Mouse (Mus musculus) cerebellum, postnatal 25 days (tissue): Measurements from ENCODE around the gene Sult6b2.
A peak's percentile ranks its signal among the peaks of the same experiment; 100 is the strongest.

Experiments used
- DNase-seq, 2 experiments: peaks; one replicate each; pipeline ENCODE4 v3.0.0; 2021; ENCODE audit warnings: mixed read lengths in 2 of 2

The Sult6b2 gene

DNA sequence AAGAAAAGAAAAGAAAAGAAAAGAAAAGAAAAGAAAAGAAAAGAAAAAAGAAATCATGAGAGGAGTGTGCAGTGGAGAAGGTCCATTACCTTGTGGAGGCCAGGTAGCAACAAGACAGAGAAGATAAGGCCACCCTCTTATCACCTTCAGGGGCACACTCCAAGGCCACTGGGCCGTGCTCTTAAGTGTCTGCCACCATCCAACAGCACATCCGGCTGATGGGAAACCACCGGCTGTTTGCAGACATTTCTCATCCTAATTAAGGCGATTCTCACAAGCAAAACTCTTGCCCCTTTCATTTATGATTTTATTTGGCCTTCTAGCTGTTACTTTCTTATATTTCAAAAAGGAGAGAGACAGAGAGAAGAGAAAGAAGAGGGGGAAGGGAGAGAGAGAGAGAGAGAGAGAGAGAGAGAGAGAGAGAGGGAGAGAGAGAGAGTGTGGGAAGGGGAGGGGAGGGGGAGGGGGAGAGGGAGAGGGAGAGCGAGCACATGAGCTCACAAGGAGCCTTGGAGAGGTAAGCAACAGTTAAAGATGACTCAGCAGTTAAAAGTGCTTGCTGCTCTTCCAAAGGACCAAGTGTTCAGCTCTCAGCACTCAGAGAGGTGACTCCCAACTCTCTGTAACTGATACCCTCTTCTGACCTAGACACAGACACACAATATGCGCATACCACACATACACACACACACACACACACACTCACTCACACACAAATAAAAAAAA, 5.2 kb upstream of the Sult6b2 start:
- DNase-seq: no peak

DNA sequence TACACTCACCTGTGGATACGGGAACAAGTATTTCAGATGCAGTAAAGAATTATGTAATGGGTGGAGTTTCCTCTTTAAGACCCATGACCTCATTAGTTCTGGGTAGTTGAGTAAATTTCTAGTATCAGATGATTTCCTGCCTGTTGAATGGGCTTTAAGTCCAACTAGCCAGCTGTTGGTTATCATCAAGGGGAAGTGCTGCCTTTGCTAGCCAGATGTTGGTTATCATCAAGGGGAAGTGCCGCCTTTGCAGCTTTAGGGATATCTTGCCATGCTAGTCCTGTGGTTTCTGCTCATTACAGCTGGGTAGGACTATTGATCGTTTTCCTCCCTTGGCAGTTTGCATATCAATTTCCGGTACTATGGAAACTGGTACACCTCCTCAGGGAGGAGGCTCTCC, 2.0 kb upstream of the Sult6b2 start:
- DNase-seq: no peak

GRCm38 (mm10) chr6:142802617-142803525, 1.4 kb downstream of the Sult6b2 start:
- no peak for DNase-seq

DNA sequence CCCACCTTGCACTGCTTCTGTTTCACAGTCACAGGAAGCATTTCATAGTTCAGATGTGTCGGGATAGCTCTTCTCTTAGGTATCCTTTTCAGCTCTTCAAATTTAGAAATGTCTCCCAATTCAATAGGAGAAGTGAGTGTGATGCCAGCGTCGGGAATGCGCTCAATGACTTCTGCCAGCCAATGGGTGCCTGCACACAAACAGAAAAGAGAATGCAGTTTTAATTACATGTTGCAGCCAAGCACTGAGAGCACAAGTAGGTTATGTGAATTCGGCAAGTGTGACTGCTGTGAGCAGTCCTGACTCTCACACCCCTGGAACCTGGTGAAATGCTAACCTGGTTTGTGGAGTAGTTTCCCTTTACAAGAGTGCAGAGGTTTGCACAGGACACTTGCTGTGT, 2.6 kb downstream of the Sult6b2 start:
- no peak for DNase-seq

GRCm38 (mm10) chr6:142799704-142800374, 4.5 kb downstream of the Sult6b2 start:
- DNase-seq: no peak

DNA sequence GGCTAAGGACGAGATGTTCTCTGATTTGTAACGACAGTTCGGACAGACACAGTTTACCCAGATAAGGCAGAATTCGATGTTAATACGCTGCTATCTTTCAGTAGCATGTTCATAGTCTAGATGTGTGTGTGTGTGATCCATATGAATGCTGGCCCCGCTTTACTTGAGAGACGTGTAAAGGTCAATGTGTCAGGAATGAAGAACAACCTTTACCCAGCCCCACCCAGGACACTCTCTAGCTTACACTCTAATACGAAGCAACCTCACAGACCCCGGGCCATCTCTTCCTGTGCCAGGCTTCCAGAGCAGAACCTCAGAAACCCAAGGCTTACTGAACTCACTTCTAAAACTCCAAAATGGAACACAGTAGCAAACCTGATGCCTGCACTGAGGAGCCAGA, 5.5 kb downstream of the Sult6b2 start:
- DNase-seq: no peak

- DNase-seq: no peak
Measured at GRCm38 (mm10) chr6:142797996-142798395, 6.3 kb downstream of the Sult6b2 start.

- DNase-seq: no peak
Measured at GRCm38 (mm10) chr6:142795655-142796441, 8.5 kb downstream of the Sult6b2 start.

GRCm38 (mm10) chr6:142795087-142795486, 9.2 kb downstream of the Sult6b2 start:
- no peak for DNase-seq

DNA sequence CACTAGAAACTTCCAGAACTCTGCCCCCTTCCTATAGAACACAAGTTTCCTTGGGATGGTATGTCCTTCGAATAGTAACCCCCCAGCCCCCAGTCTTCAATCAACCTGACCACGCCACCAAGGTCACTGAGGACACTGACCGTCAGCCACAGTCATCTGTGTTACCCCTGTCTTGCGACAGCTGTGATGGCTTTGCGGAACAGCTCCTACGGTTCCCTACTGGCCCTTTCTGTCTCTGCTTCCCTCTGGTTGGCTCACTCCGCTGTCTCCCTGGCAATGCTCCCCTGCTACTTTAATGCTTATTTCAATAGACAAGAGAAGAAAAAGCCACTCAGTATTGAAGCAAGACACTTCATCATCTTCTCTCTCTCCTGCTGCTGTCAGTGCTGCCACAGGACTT, 10.8 kb downstream of the Sult6b2 start:
- no peak for DNase-seq

GRCm38 (mm10) chr6:142792241-142792968, 11.9 kb downstream of the Sult6b2 start:
- no peak for DNase-seq

DNA sequence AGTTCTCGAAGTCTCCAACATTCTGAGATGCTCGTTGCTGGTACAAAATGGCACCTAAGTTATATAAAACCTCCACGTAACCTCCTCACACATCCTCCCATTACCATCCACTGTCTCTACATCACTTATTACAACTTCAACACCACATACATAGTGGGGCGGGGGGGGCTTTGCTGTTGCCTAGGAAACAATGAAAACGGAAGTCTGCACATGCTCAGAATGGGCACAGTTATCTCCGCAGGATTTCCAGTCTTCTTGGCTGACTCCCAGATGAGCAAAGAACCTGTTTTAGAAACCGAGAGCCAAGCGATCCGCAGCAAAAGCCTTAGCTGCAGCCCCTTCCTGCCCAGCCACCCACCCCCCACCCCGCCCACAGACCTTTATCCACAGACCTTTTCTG, 14.6 kb downstream of the Sult6b2 start:
- DNase-seq: no peak

DNA sequence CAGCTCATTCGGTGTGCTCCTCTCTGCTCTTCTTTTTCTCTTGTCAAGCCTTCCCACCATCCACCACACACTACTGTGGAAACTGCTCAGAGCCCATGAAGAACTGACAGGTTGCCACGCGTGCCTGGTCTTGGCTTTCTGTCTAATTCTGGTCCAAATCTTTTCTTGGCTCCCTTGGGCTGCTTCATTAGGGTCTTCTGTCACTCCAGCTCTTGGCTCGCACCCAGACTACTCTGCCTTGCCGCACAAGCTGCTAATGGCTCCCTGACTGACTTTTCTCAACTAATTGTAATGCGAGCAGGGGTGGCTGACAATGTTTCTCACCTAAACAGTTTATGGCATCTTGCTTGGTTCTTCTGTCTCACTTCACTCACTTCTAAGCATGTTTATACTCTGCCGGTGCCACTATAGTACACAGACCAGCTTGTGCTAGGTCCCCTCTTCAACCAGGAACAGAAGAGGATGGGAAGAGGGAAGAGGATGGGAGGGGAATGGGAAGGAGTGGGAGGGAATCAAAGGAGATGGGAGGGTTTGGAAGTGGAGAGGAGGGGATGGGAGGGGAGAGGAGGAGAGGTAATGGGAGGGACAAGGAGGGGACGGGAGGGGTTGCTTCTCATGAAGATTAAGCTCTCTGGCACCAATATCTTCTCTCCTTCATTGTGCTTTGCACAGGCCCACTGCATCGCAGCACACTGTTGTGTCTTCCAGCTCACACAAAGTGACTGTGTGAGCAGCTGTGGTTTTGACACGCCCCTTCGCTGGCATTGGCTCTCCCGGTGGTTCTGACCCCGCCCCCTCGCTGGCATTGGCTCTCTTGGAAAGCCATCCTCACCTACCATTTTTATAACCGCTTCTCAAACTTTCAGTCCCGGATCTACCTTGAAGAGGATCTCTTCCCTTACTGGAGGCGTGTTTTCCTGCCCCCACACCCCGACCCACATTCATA, 16.0 kb downstream of the Sult6b2 start:
- no peak for DNase-seq

DNA sequence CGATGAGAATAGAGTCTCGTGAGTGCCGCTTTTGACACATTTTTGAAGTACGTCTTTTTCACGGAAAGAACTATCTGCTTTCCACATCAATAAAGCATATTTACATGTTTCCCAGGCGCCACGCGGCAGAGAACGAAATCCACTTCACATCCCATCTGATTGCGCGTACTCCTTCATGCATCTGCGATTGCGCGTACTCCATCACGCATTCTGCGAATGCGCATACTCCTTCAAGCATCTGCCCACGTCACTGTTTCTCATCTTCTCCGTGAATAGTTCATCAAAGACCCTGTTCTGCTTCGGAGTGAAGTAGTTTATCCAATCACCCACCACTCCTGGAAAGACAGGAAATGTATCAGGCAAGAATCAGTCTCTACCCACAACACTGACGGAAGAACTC, 18.2 kb downstream of the Sult6b2 start:
- DNase-seq: no peak

DNA sequence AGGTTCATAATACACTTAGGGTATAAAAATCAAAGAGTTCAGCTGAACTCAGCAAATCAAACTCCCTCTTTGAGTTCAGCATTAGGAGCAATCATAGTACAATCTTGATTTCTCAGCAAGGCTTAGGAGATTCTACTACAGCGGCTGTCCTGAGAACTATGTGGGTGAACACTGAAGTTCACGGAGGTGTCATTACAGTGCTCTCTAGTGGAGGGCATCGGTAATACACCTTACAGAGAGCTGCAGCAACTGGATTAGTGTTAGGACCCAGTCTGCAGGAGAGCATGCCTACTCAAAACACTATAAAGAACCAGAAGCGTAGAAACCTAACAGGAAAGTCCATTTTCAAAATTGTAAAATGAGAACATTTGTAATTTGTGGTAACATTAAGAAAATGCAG, 19.0 kb downstream of the Sult6b2 start:
- peak; percentile 37 to 72 for DNase-seq

GRCm38 (mm10) chr6:142781286-142781685, 23.0 kb downstream of the Sult6b2 start:
- no peak for DNase-seq

DNA sequence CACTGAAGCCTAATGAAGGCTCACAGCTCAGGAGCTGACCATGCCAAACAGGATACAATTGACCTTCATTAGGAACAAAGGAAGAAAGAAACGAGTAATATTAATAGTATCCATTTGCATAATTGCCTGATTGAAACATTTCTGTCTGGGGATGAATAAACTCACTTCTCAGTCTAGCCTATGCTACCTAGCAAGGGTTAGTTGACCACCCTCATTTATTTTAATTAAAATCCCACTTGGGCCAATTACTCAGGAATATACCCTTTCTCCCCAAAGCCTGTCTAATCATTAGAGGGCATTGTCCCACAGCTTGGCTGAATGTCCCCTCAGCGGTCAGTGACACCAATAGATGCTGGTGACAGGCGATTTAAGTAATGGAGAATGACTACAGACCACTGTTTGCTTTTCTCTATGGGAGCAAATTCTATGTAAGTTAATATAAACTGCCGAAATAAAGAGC, 23.7 kb downstream of the Sult6b2 start:
- DNase-seq: no peak

GRCm38 (mm10) chr6:142779812-142780573, 24.3 kb downstream of the Sult6b2 start:
- no peak for DNase-seq

DNA sequence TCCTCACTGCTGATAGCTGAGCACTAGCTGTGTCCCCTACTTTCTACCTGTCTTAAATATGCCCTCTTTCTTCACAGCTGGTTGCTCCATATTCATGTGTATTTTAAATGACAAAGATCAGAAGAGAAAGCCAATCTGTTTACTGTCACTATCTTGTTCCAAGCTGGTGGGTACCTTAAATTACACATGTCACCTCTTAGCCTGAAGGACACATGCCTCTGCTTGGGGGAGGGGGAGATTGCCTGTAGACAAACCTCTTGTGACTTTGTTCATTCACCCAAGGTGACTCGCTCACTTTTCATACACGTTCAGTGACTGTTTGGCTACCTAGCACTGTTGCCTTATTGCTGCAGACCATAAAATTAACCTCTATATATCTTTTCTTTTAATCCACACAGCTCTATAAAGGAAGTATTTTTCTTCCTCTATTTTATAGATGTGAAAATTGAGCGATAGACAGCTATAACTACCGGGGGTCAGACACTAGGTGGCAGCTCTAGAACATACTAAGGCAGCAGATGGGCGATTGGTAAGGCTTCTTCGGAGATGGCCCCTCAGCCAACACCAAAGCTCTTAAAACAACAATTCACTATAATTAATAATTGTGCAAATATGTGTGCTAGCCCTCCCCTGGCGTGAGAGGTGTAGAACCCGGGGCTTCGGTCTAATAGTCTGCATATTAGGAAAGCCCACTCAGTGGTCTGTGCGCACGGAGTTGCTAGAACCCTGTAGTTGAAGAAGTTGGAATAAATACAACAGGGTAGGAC, 25.1 kb downstream of the Sult6b2 start:
- DNase-seq: peak; percentile 64 to 75
